Mouse (Mus musculus) forebrain, embryonic 12.5 days (tissue): ENCODE data around the gene Dmpk. TPM values are rescaled to one million over a fixed set of nuclear protein-coding genes. Genes with fewer than 3 reads are reported as not detected.
A peak's percentile ranks its signal among the peaks of the same experiment; 100 is the strongest.

Source experiments
- ATAC-seq: fragments of 200-750 bp; cut with Nextera tagmentation; 2 replicates; pipeline ENCODE4 v1.8.0; 2017; ENCODE audit warnings: moderate TSS enrichment; ENCODE audit not compliant: low FRiP score
- H3K27ac ChIP-seq: fragments of 300-500 bp; sonication (generic); 2 replicates; pipeline ENCODE4 v1.5.1; 2016; ENCODE audit warnings: mild to moderate bottlenecking
- H3K27me3 ChIP-seq: fragments of 300-500 bp; sonication (generic); 2 replicates; pipeline ENCODE4 v1.6.1; 2016; ENCODE audit warnings: mild to moderate bottlenecking
- H3K36me3 ChIP-seq: fragments of 300-500 bp; sonication (generic); replicated peaks from 2 replicates; pipeline ENCODE4 v1.6.1; 2016; ENCODE audit warnings: mild to moderate bottlenecking
- H3K4me1 ChIP-seq: fragments of 300-500 bp; sonication (generic); 2 replicates; pipeline ENCODE4 v1.6.1; 2016
- H3K4me2 ChIP-seq: fragments of 300-500 bp; sonication (generic); 2 replicates; pipeline ENCODE4 v1.6.1; 2016; ENCODE audit warnings: mild to moderate bottlenecking, moderate library complexity
- H3K4me3 ChIP-seq: fragments of 300-500 bp; sonication (generic); replicated peaks from 2 replicates; pipeline ENCODE4 v1.5.1; 2016; ENCODE audit warnings: mild to moderate bottlenecking
- H3K9ac ChIP-seq: fragments of 300-500 bp; sonication (generic); 2 replicates; pipeline ENCODE4 v1.6.1; 2016; ENCODE audit warnings: mild to moderate bottlenecking
- H3K9me3 ChIP-seq: fragments of 300-500 bp; sonication (generic); 2 replicates; pipeline ENCODE4 v1.6.1; 2016
- WGBS: fragments of 180-500 bp; shearing (Covaris S2); methylation state at CpG from one replicate; pipeline ENCODE4 v1.1.7; 2016; 5-methylcytosine and 5-hydroxymethylcytosine counted together
- microRNA-seq: library from miRNA; unstranded; fragments of <30 nt; microRNA quantifications from one replicate; pipeline ENCODE4, GENCODE M21; 2017
- polyA plus RNA-seq: library from polyadenylated mRNA; unstranded; fragments of >200 nt; fragmentation: Nextera tagmentation; extraction: Ambion mirVana; gene quantifications from 2 replicates; pipeline ENCODE4 v1.2.1, GENCODE M21; 2016

Gene Dmpk
- polyA plus RNA-seq, 1 experiment from 2014 or later: 12.3 TPM

GRCm38 (mm10) chr7:19131324-19131848 is 47.7 kb downstream of the Dmpk start:
- WGBS: under 1% methylated on average over 39 of the region's 39 CpGs
- peak overlapping the region; percentile 91 for H3K27ac ChIP-seq
- H3K27me3 ChIP-seq: no peaks in the 10 kb centered on the region
- H3K9ac ChIP-seq: peak overlapping the region; percentile 56
- H3K4me1 ChIP-seq: peaks cover 13% of the 10 kb centered on the region
- H3K4me2 ChIP-seq: peak overlapping the region; percentile 64
- peak; percentile 99 for ATAC-seq
- H3K9me3 ChIP-seq: no peaks in the 10 kb centered on the region
- H3K36me3 ChIP-seq: peaks cover 18% of the 10 kb centered on the region
- peak overlapping the region; percentile 42 for H3K4me3 ChIP-seq

- Histone ChIP-seq H3K4me2 (no peak overlapping the region), H3K9ac (no peak overlapping the region), H3K27me3 (no peaks in the 10 kb centered on the region), H3K4me1 (peaks cover 6% of the 10 kb centered on the region), H3K9me3 (no peaks in the 10 kb centered on the region), H3K27ac (no peak overlapping the region), H3K36me3 (peaks cover 54% of the 10 kb centered on the region), H3K4me3 (no peak overlapping the region)
- 95% methylated on average over 13 of the region's 13 CpGs for WGBS
- no peak for ATAC-seq
Observed at GRCm38 (mm10) chr7:19136168-19136567, 52.5 kb downstream of the Dmpk start.

GRCm38 (mm10) chr7:19136673-19137334 is 53.2 kb downstream of the Dmpk start:
- Histone ChIP-seq H3K9me3 (no peaks in the 10 kb centered on the region), H3K9ac (no peak overlapping the region), H3K4me2 (no peak overlapping the region), H3K36me3 (peaks cover 58% of the 10 kb centered on the region), H3K4me1 (peaks cover 3% of the 10 kb centered on the region), H3K27ac (no peak overlapping the region), H3K27me3 (no peaks in the 10 kb centered on the region), H3K4me3 (no peak overlapping the region)
- WGBS: 94% methylated on average over 38 of the region's 38 CpGs
- ATAC-seq: no peak

DNA sequence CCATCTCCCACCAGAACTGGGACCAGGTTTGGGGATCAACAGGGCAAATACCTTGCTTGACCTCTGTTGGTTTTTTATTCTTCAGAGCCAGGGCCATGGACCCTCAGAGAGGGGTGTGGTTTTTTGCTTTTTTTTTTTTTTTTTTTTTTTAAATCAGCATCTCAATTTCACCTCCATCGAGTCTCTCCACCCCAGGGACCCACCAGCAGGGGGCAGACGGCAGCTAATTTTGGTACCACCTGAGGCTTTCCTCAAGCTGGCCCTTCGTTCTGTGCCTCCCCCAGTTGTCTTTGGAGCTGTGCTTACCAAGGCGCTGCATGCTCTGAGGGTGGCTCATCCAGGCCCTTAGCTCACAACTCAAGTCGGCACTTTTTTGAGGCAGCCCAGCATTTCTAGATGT is 53.7 kb downstream of the Dmpk start:
- 51% methylated on average over 5 of the region's 5 CpGs for WGBS
- no peak overlapping the region for H3K4me3 ChIP-seq
- peaks cover 63% of the 10 kb centered on the region for H3K36me3 ChIP-seq
- no peak overlapping the region for H3K27ac ChIP-seq
- H3K9ac ChIP-seq: no peak overlapping the region
- no peaks in the 10 kb centered on the region for H3K9me3 ChIP-seq
- H3K4me1 ChIP-seq: no peaks in the 10 kb centered on the region
- H3K4me2 ChIP-seq: no peak overlapping the region
- H3K27me3 ChIP-seq: no peaks in the 10 kb centered on the region
- ATAC-seq: no peak

Small RNA genes lying within 50 kb of the gene (microRNA-seq; reads per million reads assigned to microRNA genes)
- gene Mir3100: not detected

Other genes with a start within 250 kb of the Dmpk start
- gene Mill2, start 243.9 kb upstream of the Dmpk start, polyA plus RNA-seq: 0.09 and 0.18 TPM in 2 replicates
- gene Pglyrp1, start 212.5 kb upstream of the Dmpk start, polyA plus RNA-seq: 1.8 and 3.1 TPM in 2 replicates
- gene Ccdc61, start 173.4 kb upstream of the Dmpk start, polyA plus RNA-seq: 39.7 and 41.0 TPM in 2 replicates
- gene Nova2, start 158.0 kb upstream of the Dmpk start, polyA plus RNA-seq: 10.8 and 11.3 TPM in 2 replicates
- gene Nanos2, start 96.4 kb upstream of the Dmpk start, polyA plus RNA-seq: 0.24 and 0.28 TPM in 2 replicates
- gene Mypop, start 92.6 kb upstream of the Dmpk start, polyA plus RNA-seq: 3.3 and 4.6 TPM in 2 replicates
- gene Irf2bp1, start 79.8 kb upstream of the Dmpk start, polyA plus RNA-seq: 36.2 and 39.8 TPM in 2 replicates
- 0.09 TPM in 1 of 2 replicates, not detected in the other for gene Foxa3, start 60.3 kb upstream of the Dmpk start, polyA plus RNA-seq
- gene Sympk, start 59.5 kb upstream of the Dmpk start, polyA plus RNA-seq: 50.6 and 53.2 TPM in 2 replicates
- gene Rsph6a, start 29.2 kb upstream of the Dmpk start, polyA plus RNA-seq: not detected in 2 replicates
- gene Dmwd, start 7.6 kb upstream of the Dmpk start, polyA plus RNA-seq: 18.2 and 19.0 TPM in 2 replicates
- 5.8 and 7.3 TPM in 2 replicates for gene Six5, start 10.7 kb downstream of the Dmpk start, polyA plus RNA-seq
- 1.1 and 1.8 TPM in 2 replicates for gene Gm4969, start 34.5 kb downstream of the Dmpk start, polyA plus RNA-seq
- gene Fbxo46, start 36.0 kb downstream of the Dmpk start, polyA plus RNA-seq: 18.4 and 23.1 TPM in 2 replicates
- 14.4 and 14.7 TPM in 2 replicates for gene Qpctl, start 65.4 kb downstream of the Dmpk start, polyA plus RNA-seq
- 148 and 153 TPM in 2 replicates for gene Snrpd2, start 65.9 kb downstream of the Dmpk start, polyA plus RNA-seq
- gene Gipr, start 82.3 kb downstream of the Dmpk start, polyA plus RNA-seq: 1.1 and 1.3 TPM in 2 replicates
- 5.8 and 6.5 TPM in 2 replicates for gene Eml2, start 92.6 kb downstream of the Dmpk start, polyA plus RNA-seq
- gene Gpr4, start 128.7 kb downstream of the Dmpk start, polyA plus RNA-seq: 1.6 and 1.7 TPM in 2 replicates
- gene Opa3, start 144.5 kb downstream of the Dmpk start, polyA plus RNA-seq: 45.5 and 48.3 TPM in 2 replicates
- gene Vasp, start 188.0 kb downstream of the Dmpk start, polyA plus RNA-seq: 42.4 and 43.0 TPM in 2 replicates
- 0.19 TPM in 1 of 2 replicates, not detected in the other for gene Ppm1n, start 196.2 kb downstream of the Dmpk start, polyA plus RNA-seq
- gene Rtn2, start 198.8 kb downstream of the Dmpk start, polyA plus RNA-seq: 70.3 and 74.1 TPM in 2 replicates
- gene Fosb, start 226.2 kb downstream of the Dmpk start, polyA plus RNA-seq: 0.24 TPM in 1 of 2 replicates, not detected in the other